Mouse (Mus musculus) liver, embryonic 13.5 days (tissue): ENCODE measurements around the gene Msx1. TPM values are rescaled to one million over a fixed set of nuclear protein-coding genes. Genes with fewer than 3 reads are reported as not detected.
A peak's percentile ranks its signal among the peaks of the same experiment; 100 is the strongest.

Source experiments
- ATAC-seq: fragments of 200-750 bp; cut with Nextera tagmentation; 2 replicates; pipeline ENCODE4 v1.8.0; 2017; ENCODE audit warnings: low read depth, mild to moderate bottlenecking, moderate number of reproducible peaks, moderate library complexity
- DNase-seq: peaks from one replicate; pipeline ENCODE4 v3.0.0; 2022
- H3K27ac ChIP-seq: fragments of 300-500 bp; sonication (generic); 2 replicates; pipeline ENCODE4 v1.5.1; 2015; ENCODE audit warnings: moderate library complexity, mild to moderate bottlenecking, inconsistent platforms
- H3K27me3 ChIP-seq: fragments of 300-500 bp; sonication (generic); 2 replicates; pipeline ENCODE4 v1.6.1; 2015; ENCODE audit warnings: mild to moderate bottlenecking, inconsistent platforms
- H3K36me3 ChIP-seq: fragments of 300-500 bp; sonication (generic); 2 replicates; pipeline ENCODE4 v1.6.1; 2015; ENCODE audit warnings: mild to moderate bottlenecking, inconsistent platforms
- H3K4me1 ChIP-seq: fragments of 300-500 bp; sonication (generic); replicated peaks from 2 replicates; pipeline ENCODE4 v1.6.1; 2015; ENCODE audit warnings: inconsistent platforms
- H3K4me2 ChIP-seq: fragments of 300-500 bp; sonication (generic); 2 replicates; pipeline ENCODE4 v1.6.1; 2015; ENCODE audit warnings: inconsistent platforms, mild to moderate bottlenecking, moderate library complexity
- H3K4me3 ChIP-seq: fragments of 300-500 bp; sonication (generic); replicated peaks from 2 replicates; pipeline ENCODE4 v1.5.1; 2015; ENCODE audit warnings: mild to moderate bottlenecking, inconsistent platforms
- H3K9ac ChIP-seq: fragments of 300-500 bp; sonication (generic); 2 replicates; pipeline ENCODE4 v1.6.1; 2015; ENCODE audit warnings: mild to moderate bottlenecking, inconsistent platforms
- H3K9me3 ChIP-seq: fragments of 300-500 bp; sonication (generic); replicated peaks from 2 replicates; pipeline ENCODE4 v1.6.1; 2016; ENCODE audit warnings: inconsistent platforms
- WGBS: fragments of 180-500 bp; shearing (Covaris S2); methylation state at CpG from one replicate; pipeline ENCODE4 v1.1.7; 2015; ENCODE audit not compliant: insufficient replicate concordance; 5-methylcytosine and 5-hydroxymethylcytosine counted together
- polyA plus RNA-seq: library from polyadenylated mRNA; unstranded; fragments of >200 nt; fragmentation: Nextera tagmentation; extraction: Ambion mirVana; gene quantifications from 2 replicates; pipeline ENCODE4 v1.2.1, GENCODE M21; 2015

The Msx1 gene
- 0.12 and 0.13 TPM in 2 replicates for polyA plus RNA-seq

GRCm38 (mm10) chr5:37824461-37824795 lies at the start of gene Msx1:
TSS of gene Msx1 (minus strand) at chr5:37824583.
- DNase-seq: peak; percentile 22
- Histone ChIP-seq H3K27me3 (peaks cover 99% of the 10 kb centered on the region), H3K9me3 (no peaks in the 10 kb centered on the region; the same call in 1 of the 2 replicates), H3K4me1 (peaks cover 10% of the 10 kb centered on the region), H3K36me3 (no peaks in the 10 kb centered on the region), H3K27ac (no peak within 1 kb of the TSS), H3K4me3 (peak within 1 kb of the TSS; percentile 49), H3K9ac (no peak within 1 kb of the TSS), H3K4me2 (peak within 1 kb of the TSS; percentile 63)
- ATAC-seq: peak; percentile 77
- WGBS: 1% methylated on average over 37 of the region's 37 CpGs

GRCm38 (mm10) chr5:37865471-37865870 lies 41.1 kb upstream of the Msx1 start:
- Histone ChIP-seq H3K4me3 (no peak overlapping the region), H3K4me2 (no peak overlapping the region), H3K4me1 (no peaks in the 10 kb centered on the region), H3K36me3 (no peaks in the 10 kb centered on the region), H3K27ac (no peak overlapping the region), H3K9me3 (no peaks in the 10 kb centered on the region), H3K27me3 (no peaks in the 10 kb centered on the region), H3K9ac (no peak overlapping the region)
- WGBS: 55% methylated on average over 6 of the region's 6 CpGs
- no peak for ATAC-seq
- no peak for DNase-seq

GRCm38 (mm10) chr5:37864309-37864708 lies 39.9 kb upstream of the Msx1 start:
- Histone ChIP-seq H3K27ac (no peak overlapping the region), H3K27me3 (no peaks in the 10 kb centered on the region), H3K4me3 (no peak overlapping the region), H3K4me1 (no peaks in the 10 kb centered on the region), H3K9me3 (no peaks in the 10 kb centered on the region), H3K4me2 (no peak overlapping the region), H3K9ac (no peak overlapping the region), H3K36me3 (no peaks in the 10 kb centered on the region)
- 70% methylated on average over 2 of the region's 2 CpGs for WGBS
- DNase-seq (no peak), ATAC-seq (no peak)

- H3K4me1 ChIP-seq: no peaks in the 10 kb centered on the region
- WGBS: 53% methylated on average over 6 of the region's 6 CpGs
- H3K9me3 ChIP-seq: no peaks in the 10 kb centered on the region
- no peaks in the 10 kb centered on the region for H3K36me3 ChIP-seq
- no peak overlapping the region for H3K9ac ChIP-seq
- no peak overlapping the region for H3K4me3 ChIP-seq
- DNase-seq (no peak), ATAC-seq (no peak)
- no peaks in the 10 kb centered on the region for H3K27me3 ChIP-seq
- H3K4me2 ChIP-seq: no peak overlapping the region
- H3K27ac ChIP-seq: no peak overlapping the region
Measured at GRCm38 (mm10) chr5:37860846-37861245, 36.5 kb upstream of the Msx1 start.

- Histone ChIP-seq H3K9ac (no peak overlapping the region), H3K4me3 (no peak overlapping the region), H3K4me2 (no peak overlapping the region), H3K4me1 (no peaks in the 10 kb centered on the region), H3K36me3 (no peaks in the 10 kb centered on the region), H3K27ac (no peak overlapping the region), H3K27me3 (no peaks in the 10 kb centered on the region), H3K9me3 (no peaks in the 10 kb centered on the region)
- ATAC-seq (no peak), DNase-seq (no peak)
- WGBS: 48% methylated on average over 7 of the region's 7 CpGs
Measured at GRCm38 (mm10) chr5:37860151-37860721, 35.9 kb upstream of the Msx1 start.

GRCm38 (mm10) chr5:37857763-37858545 lies 33.6 kb upstream of the Msx1 start:
- no peak for ATAC-seq
- Histone ChIP-seq H3K9me3 (no peaks in the 10 kb centered on the region), H3K27me3 (no peaks in the 10 kb centered on the region), H3K4me2 (no peak overlapping the region), H3K27ac (no peak overlapping the region), H3K4me1 (no peaks in the 10 kb centered on the region), H3K4me3 (no peak overlapping the region), H3K9ac (no peak overlapping the region), H3K36me3 (no peaks in the 10 kb centered on the region)
- DNase-seq: no peak
- 48% methylated on average over 14 of the region's 14 CpGs for WGBS

- Histone ChIP-seq H3K4me2 (no peak overlapping the region), H3K4me3 (no peak overlapping the region), H3K9me3 (no peaks in the 10 kb centered on the region), H3K27ac (no peak overlapping the region), H3K27me3 (no peaks in the 10 kb centered on the region), H3K9ac (no peak overlapping the region), H3K4me1 (no peaks in the 10 kb centered on the region), H3K36me3 (no peaks in the 10 kb centered on the region)
- ATAC-seq: no peak
- DNase-seq: no peak
- 29% methylated on average over 5 of the region's 5 CpGs for WGBS
Measured at GRCm38 (mm10) chr5:37856057-37856456, 31.7 kb upstream of the Msx1 start.

GRCm38 (mm10) chr5:37854233-37854632 lies 29.9 kb upstream of the Msx1 start:
- Histone ChIP-seq H3K36me3 (no peaks in the 10 kb centered on the region), H3K27ac (no peak overlapping the region), H3K4me3 (no peak overlapping the region), H3K9ac (no peak overlapping the region), H3K4me1 (no peaks in the 10 kb centered on the region), H3K27me3 (no peaks in the 10 kb centered on the region), H3K4me2 (no peak overlapping the region), H3K9me3 (no peaks in the 10 kb centered on the region)
- WGBS: 48% methylated on average over 6 of the region's 6 CpGs
- no peak for ATAC-seq
- no peak for DNase-seq

GRCm38 (mm10) chr5:37851305-37851982 lies 27.1 kb upstream of the Msx1 start:
- no peak for DNase-seq
- H3K4me3 ChIP-seq: no peak overlapping the region
- H3K4me1 ChIP-seq: no peaks in the 10 kb centered on the region
- no peak overlapping the region for H3K4me2 ChIP-seq
- WGBS: 70% methylated on average over 15 of the region's 15 CpGs
- no peaks in the 10 kb centered on the region for H3K9me3 ChIP-seq
- no peak overlapping the region for H3K9ac ChIP-seq
- no peak for ATAC-seq
- H3K36me3 ChIP-seq: no peaks in the 10 kb centered on the region
- no peak overlapping the region for H3K27ac ChIP-seq
- H3K27me3 ChIP-seq: no peaks in the 10 kb centered on the region

- H3K9me3 ChIP-seq: no peaks in the 10 kb centered on the region
- no peak overlapping the region for H3K9ac ChIP-seq
- no peak overlapping the region for H3K4me3 ChIP-seq
- H3K36me3 ChIP-seq: no peaks in the 10 kb centered on the region
- WGBS: 35% methylated on average over 8 of the region's 8 CpGs
- DNase-seq: no peak
- H3K27ac ChIP-seq: no peak overlapping the region
- ATAC-seq: no peak
- no peak overlapping the region for H3K4me2 ChIP-seq
- no peaks in the 10 kb centered on the region for H3K27me3 ChIP-seq
- no peaks in the 10 kb centered on the region for H3K4me1 ChIP-seq
Measured at GRCm38 (mm10) chr5:37848991-37849719, 24.8 kb upstream of the Msx1 start.

GRCm38 (mm10) chr5:37836267-37836646 lies 11.9 kb upstream of the Msx1 start:
- Histone ChIP-seq H3K27ac (no peak overlapping the region), H3K36me3 (no peaks in the 10 kb centered on the region), H3K9me3 (no peaks in the 10 kb centered on the region), H3K4me1 (no peaks in the 10 kb centered on the region), H3K4me2 (no peak overlapping the region), H3K4me3 (no peak overlapping the region), H3K9ac (no peak overlapping the region), H3K27me3 (peaks cover 60% of the 10 kb centered on the region)
- WGBS: 31% methylated on average over 3 of the region's 3 CpGs
- ATAC-seq (no peak), DNase-seq (no peak)
